Mouse (Mus musculus) CH12.LX (cell line): ENCODE measurements at regions not wholly inside any gene's neighbourhood (a gene's known extent, or its start where the extent isn't known, plus 50 kb on each side); places are given as distances from the start of the nearest gene placed in this dataset.

Experiments used
- DNase-seq: peaks from one replicate; pipeline ENCODE4 v3.0.0-alpha.2; 2013; ENCODE audit errors: extremely low read depth
- H3K27ac ChIP-seq: 2 replicates; pipeline ENCODE4 v1.5.1; 2012; ENCODE audit warnings: low read depth, mild to moderate bottlenecking, control low read depth, moderate library complexity; ENCODE audit not compliant: insufficient read depth
- H3K27me3 ChIP-seq: replicated peaks from 2 replicates; pipeline ENCODE3; 2012; ENCODE audit warnings: inconsistent platforms
- H3K36me3 ChIP-seq, 2 experiments: replicated peaks in 1 of 2; 2 replicates each; pipeline versions ENCODE3 to v1.6.1; 2012; ENCODE audit warnings: inconsistent platforms in 1 of 2, low read length in 1 of 2, mild to moderate bottlenecking in 1 of 2, mixed read lengths in 1 of 2, moderate library complexity in 1 of 2; ENCODE audit not compliant: control insufficient read depth in 1 of 2, insufficient read depth in 1 of 2
- H3K4me1 ChIP-seq, 2 experiments: 2 replicates each; pipeline ENCODE4 v1.6.1; 2012; ENCODE audit warnings: inconsistent platforms in 1 of 2, moderate library complexity in 1 of 2; ENCODE audit not compliant: insufficient read depth in 2 of 2, control insufficient read depth in 1 of 2
- H3K4me2 ChIP-seq: 2 replicates; pipeline ENCODE4 v1.6.1; 2012; ENCODE audit warnings: low read depth, mild to moderate bottlenecking, control low read depth; ENCODE audit not compliant: poor library complexity, insufficient read depth, severe bottlenecking
- H3K4me3 ChIP-seq, 3 experiments: fragments of 150-350 bp in 1 of 3; sonication (generic) in 1 of 3; replicated peaks in 1 of 3; 2 replicates each; pipeline versions ENCODE3 to v1.5.1; 2011 to 2012; ENCODE audit warnings: low read depth in 2 of 3, low read length in 2 of 3, mild to moderate bottlenecking in 2 of 3, moderate library complexity in 2 of 3, control low read depth in 1 of 3, improper control_type of control experiment in 1 of 3, inconsistent platforms in 1 of 3, mixed read lengths in 1 of 3; ENCODE audit not compliant: poor library complexity in 1 of 3
- H3K79me2 ChIP-seq: replicated peaks from 2 replicates; pipeline ENCODE4 v1.6.1; 2012; ENCODE audit warnings: mild to moderate bottlenecking, moderate library complexity; ENCODE audit not compliant: control insufficient read depth, poor library complexity, insufficient read depth, severe bottlenecking; ENCODE audit errors: extremely low read depth
- H3K9ac ChIP-seq: 2 replicates; pipeline ENCODE4 v1.6.1; 2012; ENCODE audit warnings: low read depth, mild to moderate bottlenecking, control low read depth, moderate library complexity; ENCODE audit not compliant: insufficient read depth
- H3K9me3 ChIP-seq: replicated peaks from 2 replicates; pipeline ENCODE3; 2012; ENCODE audit warnings: low read length, inconsistent platforms, mixed read lengths
- CHD2 ChIP-seq: IDR thresholded peaks from 2 replicates; pipeline ENCODE4 v1.6.1; 2011; ENCODE audit warnings: low read length, improper control_type of control experiment
- ELF1 ChIP-seq: IDR thresholded peaks from 2 replicates; pipeline ENCODE4 v1.6.1; 2014; ENCODE audit warnings: low read depth, mild to moderate bottlenecking, inconsistent platforms, low read length, improper control_type of control experiment
- ETS1 ChIP-seq: conservative IDR thresholded peaks from 2 replicates; pipeline ENCODE4 v1.6.1; 2012; ENCODE audit warnings: low read depth, mild to moderate bottlenecking, inconsistent platforms, low read length, improper control_type of control experiment, moderate library complexity
- HCFC1 ChIP-seq: IDR thresholded peaks from 2 replicates; pipeline ENCODE4 v1.6.1; 2012; ENCODE audit warnings: low read depth, mild to moderate bottlenecking, inconsistent platforms, low read length, improper control_type of control experiment
- JUN ChIP-seq: IDR thresholded peaks from 2 replicates; pipeline ENCODE4 v1.6.1; 2011; ENCODE audit warnings: low read depth, mild to moderate bottlenecking, low read length, improper control_type of control experiment, moderate library complexity; ENCODE audit not compliant: insufficient read depth
- MAZ ChIP-seq: IDR thresholded peaks from 2 replicates; pipeline ENCODE4 v1.6.1; 2012; ENCODE audit warnings: low read depth, mild to moderate bottlenecking, inconsistent platforms, low read length, improper control_type of control experiment, moderate library complexity
- MEF2A ChIP-seq: IDR thresholded peaks from 2 replicates; pipeline ENCODE4 v1.6.1; 2014; ENCODE audit warnings: low read depth, mild to moderate bottlenecking, inconsistent platforms, low read length, improper control_type of control experiment, borderline replicate concordance
- MXI1 ChIP-seq: IDR thresholded peaks from 2 replicates; pipeline ENCODE4 v1.6.1; 2011; ENCODE audit warnings: mild to moderate bottlenecking, low read depth, low read length, improper control_type of control experiment
- MYC ChIP-seq: IDR thresholded peaks from 2 replicates; pipeline ENCODE4 v1.6.1; 2011; ENCODE audit warnings: low read depth, mild to moderate bottlenecking, improper control_type of control experiment, low read length
- NELFE ChIP-seq: IDR thresholded peaks from 2 replicates; pipeline ENCODE4 v1.6.1; 2011; ENCODE audit warnings: low read depth, low read length, improper control_type of control experiment
- POLR2A ChIP-seq: IDR thresholded peaks from 2 replicates; pipeline ENCODE4 v1.6.1; 2011; ENCODE audit warnings: low read depth, mild to moderate bottlenecking, improper control_type of control experiment, low read length
- RAD21 ChIP-seq: IDR thresholded peaks from 2 replicates; pipeline ENCODE4 v1.6.1; 2011; ENCODE audit warnings: low read depth, mild to moderate bottlenecking, low read length, improper control_type of control experiment, moderate library complexity
- SIN3A ChIP-seq: IDR thresholded peaks from 2 replicates; pipeline ENCODE4 v1.6.1; 2012; ENCODE audit warnings: low read length, improper control_type of control experiment, inconsistent platforms
- TBP ChIP-seq: conservative IDR thresholded peaks from 2 replicates; pipeline ENCODE4 v1.6.1; 2011; ENCODE audit warnings: low read depth, low read length, improper control_type of control experiment
- TCF12 ChIP-seq: IDR thresholded peaks from 2 replicates; pipeline ENCODE4 v1.6.1; 2014; ENCODE audit warnings: low read depth, mild to moderate bottlenecking, inconsistent platforms, low read length, improper control_type of control experiment
- UBTF ChIP-seq: IDR thresholded peaks from 2 replicates; pipeline ENCODE4 v1.6.1; 2012; ENCODE audit warnings: low read depth, mild to moderate bottlenecking, inconsistent platforms, low read length, improper control_type of control experiment, moderate library complexity
- USF1 ChIP-seq: IDR thresholded peaks from 2 replicates; pipeline ENCODE4 v1.6.1; 2014; ENCODE audit warnings: low read depth, mild to moderate bottlenecking, inconsistent platforms, low read length, improper control_type of control experiment
- USF2 ChIP-seq: conservative IDR thresholded peaks from 2 replicates; pipeline ENCODE4 v1.6.1; 2011; ENCODE audit warnings: low read depth, low read length, improper control_type of control experiment
- ZC3H11A ChIP-seq: IDR thresholded peaks from 2 replicates; pipeline ENCODE4 v1.6.1; 2012; ENCODE audit warnings: low read depth, mild to moderate bottlenecking, inconsistent platforms, low read length, improper control_type of control experiment
- ZKSCAN1 ChIP-seq: IDR thresholded peaks from 2 replicates; pipeline ENCODE4 v1.6.1; 2012; ENCODE audit warnings: low read depth, inconsistent platforms, low read length, improper control_type of control experiment, borderline replicate concordance
- dilution Hi-C: fragments of 300-500 bp; cut with MboI; formaldehyde crosslinking; loops from 2 replicates; pipeline ENCODE4 v1.14.3; 2020; ENCODE audit warnings: low sequenced_read_pairs; ENCODE audit not compliant: extremely low pct_unique_long_range_greater_than_20kb, extremely low pct_ligation_motif_present
- in situ Hi-C: fragments of 300-500 bp; cut with MboI; formaldehyde crosslinking; loops from 3 replicates; pipeline ENCODE4 v1.14.3; 2019; ENCODE audit warnings: low sequenced_read_pairs, low pct_ligation_motif_present, low pct_unique_long_range_greater_than_20kb, mixed read lengths

DNA sequence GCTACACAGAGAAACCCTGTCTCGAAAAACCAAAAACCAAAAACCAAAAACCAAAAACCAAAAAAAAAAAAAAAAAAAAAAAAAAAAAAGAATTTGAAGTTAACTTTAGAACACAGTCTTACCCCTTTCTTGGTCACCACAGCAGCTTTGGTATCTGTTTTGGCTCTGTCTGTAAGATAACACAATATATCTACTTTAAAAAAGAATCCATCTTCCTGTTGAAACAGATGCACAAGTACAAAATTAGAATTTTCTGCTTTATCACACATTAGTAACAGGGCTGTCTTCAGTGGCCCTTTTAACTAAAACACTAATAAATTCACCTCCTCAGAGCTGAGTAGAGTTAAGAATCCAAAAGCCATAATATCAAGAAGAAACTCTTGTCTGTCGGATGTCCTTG is 80.5 kb upstream of the Azi2 start:
- no peak for DNase-seq
- Histone ChIP-seq H3K27me3 (no peaks in the 10 kb centered on the region), H3K36me3 (no peaks in the 10 kb centered on the region), H3K4me3 (no peak overlapping the region), H3K79me2 (no peaks in the 10 kb centered on the region), H3K27ac (no peak overlapping the region), H3K4me2 (no peak overlapping the region), H3K4me1 (peaks cover 0 to 16% of the 10 kb centered on the region in 2 experiments; a peak in 2 of 4 replicates), H3K9ac (no peak overlapping the region), H3K9me3 (no peaks in the 10 kb centered on the region)
- in situ Hi-C loops (no loop called here), dilution Hi-C loops (no loop called here)
- no peak for TF ChIP-seq NELFE
- TF ChIP-seq HCFC1 = no peak
- TF ChIP-seq POLR2A = no peak
- TF ChIP-seq, all 38 proteins: peak for 0

DNA sequence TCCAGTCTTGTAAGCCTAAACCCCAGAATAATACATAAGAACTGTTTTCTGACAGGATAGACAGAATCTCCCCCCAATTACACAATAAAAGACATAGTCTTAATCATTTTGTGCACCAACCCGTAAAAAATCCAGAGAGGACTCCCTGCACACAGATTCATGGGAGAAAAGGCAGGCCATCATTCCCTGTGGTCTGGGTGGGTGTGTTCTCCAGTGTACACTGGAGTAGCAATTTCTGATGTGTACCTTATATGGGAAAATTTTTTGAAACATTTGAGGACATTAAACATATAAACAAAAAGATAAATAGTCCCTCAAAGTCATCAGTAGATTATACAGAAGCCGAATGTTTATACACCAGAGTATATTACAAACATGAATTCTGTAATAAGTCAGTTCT is 83.1 kb upstream of the Azi2 start:
- TF ChIP-seq SIN3A = no peak
- no peak for TF ChIP-seq MAZ
- no peak for TF ChIP-seq JUN
- TF ChIP-seq USF1 = no peak
- TF ChIP-seq CHD2 = no peak
- no peak for TF ChIP-seq ETS1
- TF ChIP-seq ZKSCAN1 = no peak
- TF ChIP-seq TBP = no peak
- no peak for TF ChIP-seq ZC3H11A
- TF ChIP-seq ELF1 = no peak
- no peak for TF ChIP-seq MXI1
- no peak for TF ChIP-seq MEF2A
- TF ChIP-seq NELFE = no peak
- TF ChIP-seq MYC = no peak
- TF ChIP-seq USF2 = no peak
- no peak for TF ChIP-seq RAD21
- no peak for TF ChIP-seq UBTF
- TF ChIP-seq TCF12 = no peak
- in situ Hi-C loops (no loop called here), dilution Hi-C loops (no loop called here)
- Histone ChIP-seq H3K36me3 (no peaks in the 10 kb centered on the region), H3K79me2 (no peaks in the 10 kb centered on the region), H3K9me3 (no peaks in the 10 kb centered on the region), H3K27me3 (no peaks in the 10 kb centered on the region), H3K4me1 (peaks cover 0 to 12% of the 10 kb centered on the region in 2 experiments; a peak in 2 of 4 replicates), H3K9ac (no peak overlapping the region), H3K27ac (no peak overlapping the region), H3K4me2 (no peak overlapping the region), H3K4me3 (no peak overlapping the region)
- DNase-seq = no peak
